Mouse (Mus musculus) testis, adult 2 months (tissue): Measurements from ENCODE around the gene Igsf11.

Experiments used
- CTCF ChIP-seq: fragments of 200-500 bp; IDR thresholded peaks from 2 replicates; pipeline ENCODE4 v1.5.1; 2012; ENCODE audit warnings: low read depth, mild to moderate bottlenecking, inconsistent platforms, low read length, moderate library complexity; ENCODE audit not compliant: control insufficient read depth, insufficient read depth, insufficient replicate concordance
- POLR2A ChIP-seq: fragments of 200-500 bp; IDR thresholded peaks from 2 replicates; pipeline ENCODE4 v1.6.1; 2012; ENCODE audit warnings: low read depth, mild to moderate bottlenecking, inconsistent platforms, low read length, moderate library complexity; ENCODE audit not compliant: control insufficient read depth

DNA sequence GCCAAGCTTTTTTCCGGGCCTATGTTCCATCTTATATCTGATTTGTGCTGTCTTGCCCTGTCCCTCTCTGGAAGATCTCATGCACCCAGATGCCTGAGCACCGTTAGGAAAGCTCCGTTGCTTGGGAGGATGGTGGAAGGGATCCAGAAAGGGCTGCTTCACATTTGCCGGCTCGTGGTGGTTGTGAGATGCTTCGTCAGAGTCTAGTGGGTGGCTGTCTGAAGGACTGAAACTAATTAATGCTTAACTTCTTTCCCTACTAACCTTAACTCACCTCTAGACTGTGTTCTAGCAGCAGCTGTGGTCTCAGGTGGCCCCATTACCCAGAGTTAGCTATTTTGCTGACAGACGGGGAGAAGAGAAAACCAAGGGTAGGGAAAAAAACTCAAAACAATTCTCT, 54.0 kb downstream of the Igsf11 start:
- no peak for TF ChIP-seq CTCF
- no peak for TF ChIP-seq POLR2A
